Mouse (Mus musculus) lung, embryonic 15.5 days (tissue): ENCODE data around the gene Xxylt1. TPM values are rescaled to one million over a fixed set of nuclear protein-coding genes. Genes with fewer than 3 reads are reported as not detected.

ENCODE experiments used
- ATAC-seq: fragments of 200-750 bp; cut with Nextera tagmentation; 2 replicates; pipeline ENCODE4 v1.8.0; 2017; ENCODE audit warnings: moderate number of reproducible peaks, borderline replicate concordance; ENCODE audit not compliant: low FRiP score, low TSS enrichment; ENCODE audit errors: extremely low read depth
- H3K27ac ChIP-seq: fragments of 300-500 bp; sonication (generic); 2 replicates; pipeline ENCODE4 v1.5.1; 2015; ENCODE audit warnings: moderate library complexity, mild to moderate bottlenecking, inconsistent platforms
- H3K27me3 ChIP-seq: fragments of 300-500 bp; sonication (generic); 2 replicates; pipeline ENCODE4 v1.6.1; 2015; ENCODE audit warnings: inconsistent platforms
- H3K36me3 ChIP-seq: fragments of 300-500 bp; sonication (generic); 2 replicates; pipeline ENCODE4 v1.6.1; 2015; ENCODE audit warnings: inconsistent platforms
- H3K4me1 ChIP-seq: fragments of 300-500 bp; sonication (generic); 2 replicates; pipeline ENCODE4 v1.6.1; 2015; ENCODE audit warnings: inconsistent platforms
- H3K4me2 ChIP-seq: fragments of 300-500 bp; sonication (generic); 2 replicates; pipeline ENCODE4 v1.6.1; 2015; ENCODE audit warnings: inconsistent platforms, mild to moderate bottlenecking, moderate library complexity
- H3K4me3 ChIP-seq: fragments of 300-500 bp; sonication (generic); 2 replicates; pipeline ENCODE4 v1.5.1; 2015; ENCODE audit warnings: mild to moderate bottlenecking, inconsistent platforms
- H3K9ac ChIP-seq: fragments of 300-500 bp; sonication (generic); 2 replicates; pipeline ENCODE4 v1.6.1; 2015; ENCODE audit warnings: inconsistent platforms
- H3K9me3 ChIP-seq: fragments of 300-500 bp; sonication (generic); 2 replicates; pipeline ENCODE4 v1.6.1; 2016; ENCODE audit warnings: inconsistent platforms
- WGBS: fragments of 180-500 bp; shearing (Covaris S2); methylation state at CpG from one replicate; pipeline ENCODE4 v1.1.7; 2015; 5-methylcytosine and 5-hydroxymethylcytosine counted together
- polyA plus RNA-seq: library from polyadenylated mRNA; unstranded; fragments of >200 nt; fragmentation: Nextera tagmentation; extraction: Ambion mirVana; gene quantifications from 2 replicates; pipeline ENCODE4 v1.2.1, GENCODE M21; 2015

Xxylt1 gene
- 17.2 and 18.1 TPM in 2 replicates for polyA plus RNA-seq

GRCm38 (mm10) chr16:31081125-31081664 is at the start of gene Xxylt1:
Gene Xxylt1, minus strand, starts transcription at chr16:31081432.
- Histone ChIP-seq H3K36me3 (no peaks in the 10 kb centered on the region), H3K4me1 (peaks cover 14% of the 10 kb centered on the region), H3K4me3 (peak within 1 kb of the TSS; percentile 83), H3K27me3 (no peaks in the 10 kb centered on the region), H3K9ac (peak within 1 kb of the TSS; percentile 67), H3K27ac (peak within 1 kb of the TSS; percentile 94), H3K9me3 (no peaks in the 10 kb centered on the region), H3K4me2 (peak within 1 kb of the TSS; percentile 94)
- ATAC-seq = peak; percentile 99
- WGBS = under 1% methylated on average over 54 of the region's 54 CpGs

- Histone ChIP-seq H3K9ac (no peak overlapping the region), H3K4me1 (peaks cover 10% of the 10 kb centered on the region), H3K4me3 (no peak overlapping the region), H3K9me3 (no peaks in the 10 kb centered on the region), H3K27me3 (no peaks in the 10 kb centered on the region), H3K36me3 (peaks cover 18% of the 10 kb centered on the region), H3K27ac (no peak overlapping the region), H3K4me2 (no peak overlapping the region)
- 68% methylated on average over 5 of the region's 5 CpGs for WGBS
- ATAC-seq = no peak
Observed at GRCm38 (mm10) chr16:31128116-31128515, 46.9 kb upstream of the Xxylt1 start.

- 77% methylated on average over 5 of the region's 5 CpGs for WGBS
- no peak overlapping the region for H3K9ac ChIP-seq
- ATAC-seq = no peak
Observed at GRCm38 (mm10) chr16:31124991-31125390, 43.8 kb upstream of the Xxylt1 start.

GRCm38 (mm10) chr16:31121612-31122011 is 40.4 kb upstream of the Xxylt1 start:
- H3K4me2 ChIP-seq = no peak overlapping the region
- ATAC-seq = no peak
- H3K4me3 ChIP-seq = no peak overlapping the region
- no peaks in the 10 kb centered on the region for H3K9me3 ChIP-seq
- H3K27me3 ChIP-seq = no peaks in the 10 kb centered on the region
- H3K27ac ChIP-seq = no peak overlapping the region
- no peak overlapping the region for H3K9ac ChIP-seq
- whole genome bisulfite sequencing = 92% methylated on average over 6 of the region's 6 CpGs
- no peaks in the 10 kb centered on the region for H3K4me1 ChIP-seq
- H3K36me3 ChIP-seq = peaks cover 30% of the 10 kb centered on the region

More at GRCm38 (mm10) chr16:31124991-31125390, 43.8 kb upstream of the Xxylt1 start:
- Histone ChIP-seq H3K9me3 (no peaks in the 10 kb centered on the region), H3K4me1 (no peaks in the 10 kb centered on the region), H3K27me3 (no peaks in the 10 kb centered on the region), H3K4me2 (no peak overlapping the region), H3K27ac (no peak overlapping the region), H3K36me3 (peaks cover 26% of the 10 kb centered on the region), H3K4me3 (no peak overlapping the region)

- no peak overlapping the region for H3K4me3 ChIP-seq
- H3K4me2 ChIP-seq = no peak overlapping the region
- no peak for ATAC-seq
- no peaks in the 10 kb centered on the region for H3K4me1 ChIP-seq
- no peak overlapping the region for H3K9ac ChIP-seq
- no peak overlapping the region for H3K27ac ChIP-seq
- H3K27me3 ChIP-seq = no peaks in the 10 kb centered on the region
- H3K36me3 ChIP-seq = peaks cover 48% of the 10 kb centered on the region
- no peaks in the 10 kb centered on the region for H3K9me3 ChIP-seq
Observed at GRCm38 (mm10) chr16:31113596-31113995, 32.4 kb upstream of the Xxylt1 start.

- Histone ChIP-seq H3K27ac (no peak overlapping the region), H3K4me2 (no peak overlapping the region), H3K27me3 (no peaks in the 10 kb centered on the region), H3K9me3 (no peaks in the 10 kb centered on the region), H3K9ac (no peak overlapping the region), H3K4me3 (no peak overlapping the region), H3K4me1 (no peaks in the 10 kb centered on the region), H3K36me3 (peaks cover 56% of the 10 kb centered on the region)
- no peak for ATAC-seq
- WGBS = 85% methylated on average over 2 of the region's 2 CpGs
Observed at GRCm38 (mm10) chr16:31101352-31101751, 20.1 kb upstream of the Xxylt1 start.

GRCm38 (mm10) chr16:31099906-31100305 is 18.7 kb upstream of the Xxylt1 start:
- H3K9me3 ChIP-seq = no peaks in the 10 kb centered on the region

GRCm38 (mm10) chr16:31094036-31094435 is 12.8 kb upstream of the Xxylt1 start:
- ATAC-seq = no peak
- no peak overlapping the region for H3K4me3 ChIP-seq
- 77% methylated on average over 6 of the region's 6 CpGs for WGBS
- H3K36me3 ChIP-seq = peaks cover 25% of the 10 kb centered on the region
- no peaks in the 10 kb centered on the region for H3K4me1 ChIP-seq
- H3K9me3 ChIP-seq = no peaks in the 10 kb centered on the region
- no peak overlapping the region for H3K27ac ChIP-seq
- no peaks in the 10 kb centered on the region for H3K27me3 ChIP-seq
- no peak overlapping the region for H3K4me2 ChIP-seq
- no peak overlapping the region for H3K9ac ChIP-seq

More at GRCm38 (mm10) chr16:31099906-31100305, 18.7 kb upstream of the Xxylt1 start:
- Histone ChIP-seq H3K36me3 (peaks cover 53% of the 10 kb centered on the region), H3K9ac (no peak overlapping the region), H3K4me2 (no peak overlapping the region), H3K4me1 (no peaks in the 10 kb centered on the region), H3K4me3 (no peak overlapping the region), H3K27ac (no peak overlapping the region), H3K27me3 (no peaks in the 10 kb centered on the region)
- WGBS = 87% methylated on average over 1 of the region's 1 CpGs
- no peak for ATAC-seq

- Histone ChIP-seq H3K36me3 (peaks cover 19% of the 10 kb centered on the region), H3K9ac (no peak overlapping the region), H3K27ac (no peak overlapping the region), H3K27me3 (no peaks in the 10 kb centered on the region), H3K4me3 (no peak overlapping the region), H3K4me1 (no peaks in the 10 kb centered on the region), H3K9me3 (no peaks in the 10 kb centered on the region), H3K4me2 (no peak overlapping the region)
- ATAC-seq = no peak
- WGBS = 58% methylated on average over 9 of the region's 9 CpGs
Observed at GRCm38 (mm10) chr16:31093186-31093585, 12.0 kb upstream of the Xxylt1 start.

GRCm38 (mm10) chr16:31081891-31082290 is 659 bp upstream of the Xxylt1 start:
- Histone ChIP-seq H3K9me3 (no peaks in the 10 kb centered on the region), H3K27me3 (no peaks in the 10 kb centered on the region), H3K4me2 (no peak overlapping the region), H3K4me1 (peaks cover 14% of the 10 kb centered on the region), H3K36me3 (no peaks in the 10 kb centered on the region), H3K4me3 (no peak overlapping the region), H3K9ac (no peak overlapping the region), H3K27ac (no peak overlapping the region)
- 67% methylated on average over 6 of the region's 6 CpGs for WGBS
- ATAC-seq = no peak

GRCm38 (mm10) chr16:31080573-31081051 is 620 bp downstream of the Xxylt1 start:
- under 1% methylated on average over 36 of the region's 36 CpGs for WGBS
- H3K4me1 ChIP-seq = peaks cover 14% of the 10 kb centered on the region
- ATAC-seq = peak; percentile 75; the same call in 1 of the 2 replicates
- H3K27me3 ChIP-seq = no peaks in the 10 kb centered on the region
- peak overlapping the region; percentile 94 for H3K27ac ChIP-seq
- no peaks in the 10 kb centered on the region for H3K36me3 ChIP-seq
- peak overlapping the region; percentile 94 for H3K4me2 ChIP-seq
- peak overlapping the region; percentile 83 for H3K4me3 ChIP-seq
- H3K9me3 ChIP-seq = no peaks in the 10 kb centered on the region
- H3K9ac ChIP-seq = peak overlapping the region; percentile 67

GRCm38 (mm10) chr16:31077396-31077795 is 3.8 kb downstream of the Xxylt1 start:
- no peak overlapping the region for H3K9ac ChIP-seq
- no peaks in the 10 kb centered on the region for H3K36me3 ChIP-seq
- no peaks in the 10 kb centered on the region for H3K27me3 ChIP-seq
- H3K4me3 ChIP-seq = no peak overlapping the region
- no peak overlapping the region for H3K4me2 ChIP-seq
- ATAC-seq = no peak
- no peak overlapping the region for H3K27ac ChIP-seq
- no peaks in the 10 kb centered on the region for H3K9me3 ChIP-seq
- H3K4me1 ChIP-seq = peaks cover 14% of the 10 kb centered on the region
- 91% methylated on average over 5 of the region's 5 CpGs for WGBS
